Mouse (Mus musculus) effector memory CD4-positive, alpha-beta T cell, adult 7 months (primary cell): Measurements from ENCODE around the gene Slc7a3. TPM values are rescaled to one million over a fixed set of nuclear protein-coding genes. Genes with fewer than 3 reads are reported as not detected.

Source experiments
- polyA plus RNA-seq: library from polyadenylated mRNA; unstranded; fragments of 100-300 nt; shearing (Covaris generic); gene quantifications from one replicate; pipeline ENCODE4 v1.2.1, GENCODE M21; 2017

The Slc7a3 gene
- polyA plus RNA-seq = 1.0 TPM

DNA sequence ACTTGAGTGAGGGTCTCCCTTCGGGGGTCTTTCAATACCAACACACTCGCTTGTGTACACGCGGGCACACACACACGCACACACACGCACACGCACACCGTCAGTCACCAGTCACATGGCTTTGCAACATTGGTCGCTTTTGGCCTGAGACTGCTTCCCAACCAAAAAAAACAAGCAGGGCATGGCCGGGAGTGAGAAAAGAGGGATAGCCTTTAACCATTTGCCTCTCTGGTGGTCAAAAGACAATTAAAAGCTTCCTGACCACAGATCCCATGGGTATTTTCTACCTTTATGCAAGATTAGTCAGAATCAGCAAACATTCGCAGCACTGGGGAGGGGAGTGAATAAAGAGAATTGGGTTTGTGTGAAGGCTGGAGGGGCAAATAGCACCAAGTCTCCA lies at the start of gene Slc7a3:
Gene Slc7a3, minus strand, starts transcription at position 101 of the 400 bp plus-strand sequence.

GRCm38 (mm10) chrX:101059541-101059940 lies 26.3 kb downstream of the Slc7a3 start, which contains the start of gene Tex11:
TSS of gene Tex11 (minus strand) at chrX:101059667.

Other genes with a start within 250 kb of the Slc7a3 start
- not detected for gene Tex11, start 26.4 kb downstream of the Slc7a3 start, polyA plus RNA-seq
- gene Snx12, start 136.5 kb upstream of the Slc7a3 start, polyA plus RNA-seq = 51.6 TPM
- 1.6 TPM for gene Foxo4, start 168.5 kb upstream of the Slc7a3 start, polyA plus RNA-seq
- gene Gm614, start 178.0 kb upstream of the Slc7a3 start, polyA plus RNA-seq = 3.7 TPM
- 1,832 TPM for gene Il2rg, start 182.2 kb upstream of the Slc7a3 start, polyA plus RNA-seq
- not detected for gene Gm20489, start 183.0 kb upstream of the Slc7a3 start, polyA plus RNA-seq
- gene Med12, start 188.0 kb upstream of the Slc7a3 start, polyA plus RNA-seq = 66.4 TPM
- gene Nlgn3, start 213.1 kb upstream of the Slc7a3 start, polyA plus RNA-seq = not detected